Comparison of ENCODE assay signal across 8 mouse cellular contexts in genomic region chr17:24896993-24897269, GRCm38 (mm10). TPM values are rescaled to one million over a fixed set of nuclear protein-coding genes. Genes with fewer than 3 reads are reported as not detected.
DNase-seq lines count a peak whose midpoint lies in the region; ATAC-seq and TF ChIP-seq lines count a peak whose summit lies in the region.

No protein-coding gene starts in this region.

- peak overlapping the region; percentile 83 for H3K27ac ChIP-seq in heart, postnatal 0 days (ENCODE audit: low read depth)
- no peak overlapping the region for H3K27ac ChIP-seq in midbrain, embryonic 11.5 days (ENCODE audit: low read depth, low read length)

- peak overlapping the region; percentile 71 for H3K4me3 ChIP-seq in heart, postnatal 0 days (ENCODE audit: low read depth, low read length)
- H3K4me3 ChIP-seq in midbrain, embryonic 11.5 days (ENCODE audit: low read depth, low read length) = peak overlapping the region; percentile 90

- peaks cover 59% of the 10 kb centered on the region for H3K36me3 ChIP-seq in heart, postnatal 0 days (replicated peaks; ENCODE audit: control insufficient read depth, insufficient read depth, low read length)
- H3K36me3 ChIP-seq in midbrain, embryonic 11.5 days (ENCODE audit: control insufficient read depth, insufficient read depth, low read length) = peaks cover 34% of the 10 kb centered on the region

- H3K9me3 ChIP-seq in heart, postnatal 0 days (replicated peaks; ENCODE audit: control insufficient read depth, low read length) = no peaks in the 10 kb centered on the region
- no peaks in the 10 kb centered on the region for H3K9me3 ChIP-seq in midbrain, embryonic 11.5 days (ENCODE audit: control insufficient read depth, low read length)

- ATAC-seq in heart, postnatal 0 days (ENCODE audit: insufficient read depth, low read depth) = no peak
- ATAC-seq in midbrain, embryonic 11.5 days (ENCODE audit: low FRiP score) = no peak

- no peak for TF ChIP-seq CTCF in heart, postnatal 0 days (IDR thresholded peaks at IDR 0.05; ENCODE audit: low read depth)

- peak overlapping the region; percentile 97 for H3K4me2 ChIP-seq in heart, postnatal 0 days (ENCODE audit: low read depth, low read length)
- H3K4me2 ChIP-seq in midbrain, embryonic 11.5 days = peak overlapping the region; percentile 70

- peaks cover 20% of the 10 kb centered on the region; the same call in 1 of the 2 replicates for H3K4me1 ChIP-seq in heart, postnatal 0 days (ENCODE audit: control insufficient read depth, insufficient read depth)
- H3K4me1 ChIP-seq in midbrain, embryonic 11.5 days (ENCODE audit: control insufficient read depth, insufficient read depth, low read length) = peaks cover 25% of the 10 kb centered on the region

- 46% methylated on average over 11 of the region's 11 CpGs for WGBS in heart, postnatal 0 days
- 50% methylated on average over 11 of the region's 11 CpGs for WGBS in midbrain, embryonic 11.5 days

- no peak for TF ChIP-seq EP300 in heart, postnatal 0 days (IDR thresholded peaks at IDR 0.05; ENCODE audit: low read depth)

- no peaks in the 10 kb centered on the region for H3K27me3 ChIP-seq in heart, postnatal 0 days (ENCODE audit: control insufficient read depth, insufficient read depth, low read length)
- H3K27me3 ChIP-seq in midbrain, embryonic 11.5 days (ENCODE audit: control insufficient read depth, insufficient read depth, low read length) = no peaks in the 10 kb centered on the region

- H3K9ac ChIP-seq in heart, postnatal 0 days (replicated peaks; ENCODE audit: low read depth, low read length) = peak overlapping the region; percentile 90
- H3K9ac ChIP-seq in midbrain, embryonic 11.5 days (ENCODE audit: low read length) = peak overlapping the region; percentile 90

- peak; percentile 26 for DNase-seq in kidney, adult 9 months
- DNase-seq in kidney, adult 11 months = no peak
- DNase-seq in Muller cell, postnatal 12 days (ENCODE audit: inconsistent ontology term) = peak; percentile 10
- no peak for DNase-seq in heart, postnatal 0 days (ENCODE audit: low spot score)
- DNase-seq in midbrain, embryonic 11.5 days (ENCODE audit: low spot score, missing footprints) = peak; percentile 87
- DNase-seq in embryo, embryonic 11 days = no peak
- DNase-seq in cerebellum, postnatal 4 days (ENCODE audit: low spot score in 2 of 2) = no peak
- DNase-seq in adrenal gland, adult 8-10 months = no peak

RNA-seq across cellular contexts. Expression of gene Nme3, which starts 0.6 kb away (rescaled TPM):
- 58.4 and 60.4 TPM in 2 replicates for total RNA-seq in heart, postnatal 0 days (2014; rRNA removed; ENCODE audit: low replicate concordance)
- polyA plus RNA-seq in heart, postnatal 0 days (2015; fragmentation: Nextera tagmentation; extraction: Ambion mirVana) = 40.8 and 41.1 TPM in 2 replicates
- 48.0 and 49.5 TPM in 2 replicates for polyA plus RNA-seq in midbrain, embryonic 11.5 days (2014; fragmentation: Nextera tagmentation; extraction: Ambion mirVana)
- 100 to 1,000 TPM in 2 of 4 experiments, 10 to 100 TPM in 2; 73.5 to 148 (median 104) TPM for total RNA-seq in adrenal gland, adult 8-10 months (2022)

RNA-seq across cellular contexts. Expression of gene Mrps34, which starts 2.0 kb away (rescaled TPM):
- 64.0 and 76.7 TPM in 2 replicates for total RNA-seq in heart, postnatal 0 days (2014; rRNA removed; ENCODE audit: low replicate concordance)
- polyA plus RNA-seq in heart, postnatal 0 days (2015; fragmentation: Nextera tagmentation; extraction: Ambion mirVana) = 135 and 147 TPM in 2 replicates
- polyA plus RNA-seq in midbrain, embryonic 11.5 days (2014; fragmentation: Nextera tagmentation; extraction: Ambion mirVana) = 68.6 and 73.2 TPM in 2 replicates
- total RNA-seq in adrenal gland, adult 8-10 months (2022) = 100 to 1,000 TPM; 120 to 201 (median 138) TPM

RNA-seq across cellular contexts. Expression of gene Eme2, which starts 2.0 kb away (rescaled TPM):
- 23.6 and 28.2 TPM in 2 replicates for total RNA-seq in heart, postnatal 0 days (2014; rRNA removed; ENCODE audit: low replicate concordance)
- polyA plus RNA-seq in heart, postnatal 0 days (2015; fragmentation: Nextera tagmentation; extraction: Ambion mirVana) = 14.8 and 15.5 TPM in 2 replicates
- 18.4 and 20.8 TPM in 2 replicates for polyA plus RNA-seq in midbrain, embryonic 11.5 days (2014; fragmentation: Nextera tagmentation; extraction: Ambion mirVana)
- total RNA-seq in adrenal gland, adult 8-10 months (2022) = 10 to 100 TPM; 43.6 to 80.7 (median 66.3) TPM

RNA-seq across cellular contexts. Expression of gene Spsb3, which starts 10.5 kb away (rescaled TPM):
- 53.2 and 74.6 TPM in 2 replicates for total RNA-seq in heart, postnatal 0 days (2014; rRNA removed; ENCODE audit: low replicate concordance)
- 35.8 and 40.2 TPM in 2 replicates for polyA plus RNA-seq in heart, postnatal 0 days (2015; fragmentation: Nextera tagmentation; extraction: Ambion mirVana)
- 37.3 and 44.4 TPM in 2 replicates for polyA plus RNA-seq in midbrain, embryonic 11.5 days (2014; fragmentation: Nextera tagmentation; extraction: Ambion mirVana)
- total RNA-seq in adrenal gland, adult 8-10 months (2022) = 10 to 100 TPM; 31.5 to 34.0 (median 33.7) TPM

RNA-seq across cellular contexts. Expression of gene Nubp2, which starts 10.8 kb away (rescaled TPM):
- 36.6 and 44.9 TPM in 2 replicates for total RNA-seq in heart, postnatal 0 days (2014; rRNA removed; ENCODE audit: low replicate concordance)
- 29.8 and 31.3 TPM in 2 replicates for polyA plus RNA-seq in heart, postnatal 0 days (2015; fragmentation: Nextera tagmentation; extraction: Ambion mirVana)
- polyA plus RNA-seq in midbrain, embryonic 11.5 days (2014; fragmentation: Nextera tagmentation; extraction: Ambion mirVana) = 70.4 and 73.8 TPM in 2 replicates
- 10 to 100 TPM; 58.9 to 66.0 (median 61.5) TPM for total RNA-seq in adrenal gland, adult 8-10 months (2022)

Comparison
In these comparisons a context has a peak if more than half of its experiments do, and no peak if none do; other contexts are left out.
1. DNase-seq: peak in kidney, adult 9 months (single experiment), Muller cell, postnatal 12 days (single experiment) and midbrain, embryonic 11.5 days (single experiment); none in kidney, adult 11 months (single experiment), heart, postnatal 0 days (single experiment), embryo, embryonic 11 days (single experiment), cerebellum, postnatal 4 days (0 of 2) and adrenal gland, adult 8-10 months (single experiment).